Mouse (Mus musculus): ENCODE measurements around the gene Ano4.

DNA sequence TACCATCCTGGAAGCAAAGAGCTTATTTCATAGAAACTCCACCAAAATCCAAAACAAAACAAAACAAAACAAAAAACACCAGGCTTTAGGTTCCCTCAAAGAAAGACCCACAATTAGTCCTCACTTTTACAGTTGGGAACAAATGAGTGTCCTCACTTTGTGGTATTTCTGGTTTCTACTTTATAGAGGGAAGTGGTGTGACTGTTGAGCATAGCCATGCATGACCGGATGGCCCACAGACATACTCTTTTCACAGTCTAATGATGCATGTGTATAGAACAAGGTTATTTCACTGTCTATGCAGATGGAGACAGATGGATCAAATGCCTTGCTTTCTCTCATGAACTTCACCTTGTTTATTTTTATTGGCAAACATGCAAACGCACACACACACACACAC, 10.1 kb upstream of the Ano4 start:
- TF ChIP-seq CTCF (IDR thresholded peaks at IDR 0.05; ENCODE audit: control insufficient read depth, insufficient read depth, low read length) (no peak), POLR2A (IDR thresholded peaks at IDR 0.05; ENCODE audit: borderline replicate concordance, control insufficient read depth, low read depth, low read length) (no peak)
